Mouse (Mus musculus): ENCODE results near the gene Enah. TPM values are rescaled to one million over a fixed set of nuclear protein-coding genes. Genes with fewer than 3 reads are reported as not detected.

Gene Enah
- total RNA-seq, 4 experiments from 2014 or later = 153 to 192 (median 162) TPM

- DNase-seq (ENCODE audit: low spot score in 2 of 2) = no peak
Observed at GRCm38 (mm10) chr1:182028231-182029210, 8.7 kb upstream of the Enah start.

GRCm38 (mm10) chr1:182027426-182027979 lies 7.7 kb upstream of the Enah start:
- no peak for DNase-seq (ENCODE audit: low spot score in 2 of 2)

GRCm38 (mm10) chr1:182026821-182027220 lies 7.0 kb upstream of the Enah start:
- no peak for DNase-seq (ENCODE audit: low spot score in 2 of 2)

GRCm38 (mm10) chr1:182026120-182026519 lies 6.3 kb upstream of the Enah start:
- DNase-seq (ENCODE audit: low spot score in 2 of 2) = no peak

- DNase-seq (ENCODE audit: low spot score in 2 of 2) = no peak
Observed at GRCm38 (mm10) chr1:182021691-182022299, 2.0 kb upstream of the Enah start.

GRCm38 (mm10) chr1:182020831-182021460 lies 1.2 kb upstream of the Enah start:
- DNase-seq (ENCODE audit: low spot score in 2 of 2) = peak in 1 of 2 experiments; percentile 58

- no peak for DNase-seq (ENCODE audit: low spot score in 2 of 2)
Observed at GRCm38 (mm10) chr1:182019266-182019925, 394 bp downstream of the Enah start.

- peak; percentile 20 to 35 for DNase-seq (ENCODE audit: low spot score in 2 of 2)
Observed at GRCm38 (mm10) chr1:182018397-182019265, 1.2 kb downstream of the Enah start.

GRCm38 (mm10) chr1:182005831-182006230 lies 14.0 kb downstream of the Enah start:
- no peak for DNase-seq (ENCODE audit: low spot score in 2 of 2)

GRCm38 (mm10) chr1:181998673-181999072 lies 21.1 kb downstream of the Enah start:
- no peak for DNase-seq (ENCODE audit: low spot score in 2 of 2)

GRCm38 (mm10) chr1:181997791-181998190 lies 22.0 kb downstream of the Enah start:
- no peak for DNase-seq (ENCODE audit: low spot score in 2 of 2)

GRCm38 (mm10) chr1:181993597-181993996 lies 26.2 kb downstream of the Enah start:
- no peak for DNase-seq (ENCODE audit: low spot score in 2 of 2)

- DNase-seq (ENCODE audit: low spot score in 2 of 2) = no peak
Observed at GRCm38 (mm10) chr1:181988367-181988766, 31.4 kb downstream of the Enah start.

GRCm38 (mm10) chr1:181987226-181987625 lies 32.6 kb downstream of the Enah start:
- no peak for DNase-seq (ENCODE audit: low spot score in 2 of 2)

- no peak for DNase-seq (ENCODE audit: low spot score in 2 of 2)
Observed at GRCm38 (mm10) chr1:181985880-181986279, 33.9 kb downstream of the Enah start.

- DNase-seq (ENCODE audit: low spot score in 2 of 2) = no peak
Observed at GRCm38 (mm10) chr1:181984811-181985210, 35.0 kb downstream of the Enah start.

GRCm38 (mm10) chr1:181980017-181980719 lies 39.6 kb downstream of the Enah start:
- DNase-seq (ENCODE audit: low spot score in 2 of 2) = no peak

GRCm38 (mm10) chr1:181975510-181975909 lies 44.3 kb downstream of the Enah start:
- DNase-seq (ENCODE audit: low spot score in 2 of 2) = no peak

GRCm38 (mm10) chr1:181974897-181975296 lies 44.9 kb downstream of the Enah start:
- no peak for DNase-seq (ENCODE audit: low spot score in 2 of 2)

- no peak for DNase-seq (ENCODE audit: low spot score in 2 of 2)
Observed at GRCm38 (mm10) chr1:181965277-181965676, 54.5 kb downstream of the Enah start.

All from left cerebral cortex, adult 8-10 months (tissue).